Mouse (Mus musculus): ENCODE results near the gene Erc2. TPM values are rescaled to one million over a fixed set of nuclear protein-coding genes. Genes with fewer than 3 reads are reported as not detected.
A peak's percentile ranks its signal among the peaks of the same experiment; 100 is the strongest.

Erc2 gene
- polyA plus RNA-seq, 1 experiment from 2014 or later = 2.7 TPM

DNA sequence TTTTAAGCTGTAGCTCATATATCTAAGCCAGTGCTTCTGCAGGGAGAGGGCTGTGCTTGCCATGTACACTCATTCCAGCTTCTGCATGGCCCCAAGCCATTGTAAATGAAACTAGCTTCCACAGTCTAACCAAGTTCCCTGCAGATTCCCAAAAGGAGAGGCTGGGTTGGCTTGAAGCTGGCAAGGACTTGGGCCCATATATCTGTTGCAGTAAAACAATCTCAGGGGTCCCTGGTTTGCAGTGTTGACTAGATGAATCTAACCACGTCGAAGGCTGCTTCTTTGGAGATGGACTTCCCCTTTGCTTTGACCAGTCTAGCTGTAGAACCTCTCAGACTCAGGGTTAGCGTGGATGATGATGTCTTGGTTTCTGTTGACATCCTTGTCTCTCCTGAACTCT, 716.9 kb downstream of the Erc2 start:
- WGBS = 92% methylated on average over 3 of the region's 3 CpGs
- H3K36me3 ChIP-seq (ENCODE audit: control insufficient read depth, insufficient read depth, low read length) = no peaks in the 10 kb centered on the region
- no peak overlapping the region for H3K27ac ChIP-seq (ENCODE audit: low read length)
- no peak overlapping the region for H3K4me3 ChIP-seq (replicated peaks; ENCODE audit: low read length)
- no peaks in the 10 kb centered on the region for H3K9me3 ChIP-seq (replicated peaks; ENCODE audit: control insufficient read depth, low read length)
- ATAC-seq (ENCODE audit: insufficient read depth, low FRiP score) = no peak
- no peaks in the 10 kb centered on the region for H3K27me3 ChIP-seq (ENCODE audit: control insufficient read depth, insufficient read depth, low read length)
- H3K9ac ChIP-seq (ENCODE audit: low read length) = no peak overlapping the region
- 0 out of 2 replicates have a peak, but pooled peaks cover under 1% of the 10 kb centered on the region for H3K4me1 ChIP-seq (ENCODE audit: control insufficient read depth, insufficient read depth, low read length)
- H3K4me2 ChIP-seq (ENCODE audit: low read depth, low read length) = no peak overlapping the region

DNA sequence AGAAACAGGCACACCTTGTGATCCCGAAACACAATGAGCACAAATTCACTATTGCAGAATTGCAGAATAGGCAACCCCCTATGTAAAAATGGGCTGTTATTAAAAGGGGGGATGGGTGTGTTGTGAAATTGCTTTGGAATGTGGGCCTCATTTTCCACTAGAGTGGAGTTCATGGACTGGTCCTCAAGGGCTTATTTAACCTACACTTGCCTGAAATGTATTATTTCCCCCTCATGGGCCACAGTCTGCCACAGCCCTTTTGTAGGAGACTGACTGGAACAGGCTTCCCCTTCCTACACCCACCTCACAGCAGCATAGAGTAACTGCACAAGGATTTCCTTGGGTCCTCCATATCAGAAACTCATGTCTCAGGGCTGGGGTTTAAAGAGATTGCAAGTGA, 726.9 kb downstream of the Erc2 start:
- no peak overlapping the region for H3K4me2 ChIP-seq (ENCODE audit: low read depth, low read length)
- no peak overlapping the region for H3K4me3 ChIP-seq (replicated peaks; ENCODE audit: low read length)
- no peak for ATAC-seq (ENCODE audit: insufficient read depth, low FRiP score)
- H3K27me3 ChIP-seq (ENCODE audit: control insufficient read depth, insufficient read depth, low read length) = no peaks in the 10 kb centered on the region
- no peaks in the 10 kb centered on the region for H3K4me1 ChIP-seq (ENCODE audit: control insufficient read depth, insufficient read depth, low read length)
- WGBS = 94% methylated on average over 1 of the region's 1 CpGs
- H3K36me3 ChIP-seq (ENCODE audit: control insufficient read depth, insufficient read depth, low read length) = no peaks in the 10 kb centered on the region
- H3K27ac ChIP-seq (ENCODE audit: low read length) = no peak overlapping the region
- no peaks in the 10 kb centered on the region for H3K9me3 ChIP-seq (replicated peaks; ENCODE audit: control insufficient read depth, low read length)
- no peak overlapping the region for H3K9ac ChIP-seq (ENCODE audit: low read length)

DNA sequence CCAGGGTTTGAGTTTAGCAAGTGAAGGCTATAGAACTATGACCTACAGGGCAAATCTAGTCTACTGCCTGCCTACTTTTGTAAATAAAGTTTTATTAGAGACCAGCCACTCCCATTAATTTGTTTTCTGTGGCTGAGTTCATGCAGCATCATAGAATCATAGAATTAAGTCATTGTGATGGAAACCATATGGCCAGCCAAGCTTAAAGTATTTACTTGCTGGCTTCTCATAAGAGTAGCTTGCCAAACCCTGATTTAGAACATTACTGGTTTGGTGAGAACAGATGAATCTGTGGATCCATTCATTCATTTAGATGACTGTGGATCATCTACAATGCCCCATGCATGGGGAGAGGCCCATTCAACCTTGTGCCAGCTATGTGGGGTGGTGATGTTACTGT, 733.8 kb downstream of the Erc2 start:
- ATAC-seq (ENCODE audit: insufficient read depth, low FRiP score) = peak; percentile 47; the same call in 1 of the 2 replicates
- no peak overlapping the region for H3K4me3 ChIP-seq (replicated peaks; ENCODE audit: low read length)
- H3K4me2 ChIP-seq (ENCODE audit: low read depth, low read length) = no peak overlapping the region
- H3K9ac ChIP-seq (ENCODE audit: low read length) = no peak overlapping the region
- H3K9me3 ChIP-seq (replicated peaks; ENCODE audit: control insufficient read depth, low read length) = no peaks in the 10 kb centered on the region
- H3K4me1 ChIP-seq (ENCODE audit: control insufficient read depth, insufficient read depth, low read length) = no peaks in the 10 kb centered on the region
- no peaks in the 10 kb centered on the region for H3K36me3 ChIP-seq (ENCODE audit: control insufficient read depth, insufficient read depth, low read length)
- H3K27me3 ChIP-seq (ENCODE audit: control insufficient read depth, insufficient read depth, low read length) = no peaks in the 10 kb centered on the region
- H3K27ac ChIP-seq (ENCODE audit: low read length) = no peak overlapping the region

DNA sequence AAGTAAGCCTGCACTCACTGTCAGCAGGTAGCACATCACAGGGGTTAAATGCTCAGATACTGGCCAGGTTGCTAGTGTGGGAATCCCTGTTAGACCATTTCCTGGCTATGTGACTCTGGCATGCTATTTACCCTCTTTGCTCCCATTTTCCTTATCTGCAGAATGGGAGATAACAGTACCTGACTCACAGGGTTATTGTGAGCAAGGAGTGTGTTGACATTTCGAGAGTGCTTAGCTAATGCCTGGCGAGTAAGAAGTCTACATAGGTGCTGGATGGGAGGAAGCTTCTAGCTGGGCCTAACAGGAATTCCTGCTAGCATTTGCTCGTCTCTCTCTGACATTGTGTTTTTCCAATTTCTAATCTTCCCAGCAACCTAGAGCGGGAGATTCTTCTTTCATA, 737.3 kb downstream of the Erc2 start:
- Histone ChIP-seq H3K27ac (ENCODE audit: low read length) (no peak overlapping the region), H3K9ac (ENCODE audit: low read length) (no peak overlapping the region), H3K27me3 (ENCODE audit: control insufficient read depth, insufficient read depth, low read length) (no peaks in the 10 kb centered on the region), H3K9me3 (replicated peaks; ENCODE audit: control insufficient read depth, low read length) (no peaks in the 10 kb centered on the region), H3K4me1 (ENCODE audit: control insufficient read depth, insufficient read depth, low read length) (no peaks in the 10 kb centered on the region), H3K36me3 (ENCODE audit: control insufficient read depth, insufficient read depth, low read length) (no peaks in the 10 kb centered on the region), H3K4me2 (ENCODE audit: low read depth, low read length) (no peak overlapping the region), H3K4me3 (replicated peaks; ENCODE audit: low read length) (no peak overlapping the region)
- WGBS = 45% methylated on average over 4 of the region's 4 CpGs
- peak; percentile 88 for ATAC-seq (ENCODE audit: insufficient read depth, low FRiP score)

DNA sequence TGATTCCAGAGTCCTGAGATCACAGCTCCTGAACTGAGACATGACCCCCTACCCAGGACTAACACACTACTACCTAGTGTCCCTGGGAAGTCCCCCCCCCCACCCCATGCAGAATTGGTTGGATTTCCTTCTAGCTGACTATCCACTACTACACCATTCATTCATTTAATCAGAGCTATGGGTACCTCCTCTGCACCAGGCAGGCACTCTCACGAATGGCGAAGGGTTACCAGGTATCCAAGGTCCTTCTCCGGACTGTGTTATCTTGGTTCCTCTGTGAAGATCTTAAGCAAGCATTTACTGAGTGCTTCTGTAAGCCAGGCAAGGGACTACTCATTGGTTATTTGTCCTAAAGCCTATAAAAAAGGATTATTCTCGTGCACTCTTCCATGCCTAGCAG, 737.8 kb downstream of the Erc2 start:
- whole genome bisulfite sequencing = 71% methylated on average over 4 of the region's 4 CpGs
- Histone ChIP-seq H3K4me2 (ENCODE audit: low read depth, low read length) (no peak overlapping the region), H3K4me3 (replicated peaks; ENCODE audit: low read length) (no peak overlapping the region), H3K9ac (ENCODE audit: low read length) (no peak overlapping the region), H3K27ac (ENCODE audit: low read length) (no peak overlapping the region), H3K36me3 (ENCODE audit: control insufficient read depth, insufficient read depth, low read length) (no peaks in the 10 kb centered on the region), H3K27me3 (ENCODE audit: control insufficient read depth, insufficient read depth, low read length) (no peaks in the 10 kb centered on the region), H3K9me3 (replicated peaks; ENCODE audit: control insufficient read depth, low read length) (no peaks in the 10 kb centered on the region), H3K4me1 (ENCODE audit: control insufficient read depth, insufficient read depth, low read length) (no peaks in the 10 kb centered on the region)
- ATAC-seq (ENCODE audit: insufficient read depth, low FRiP score) = no peak

DNA sequence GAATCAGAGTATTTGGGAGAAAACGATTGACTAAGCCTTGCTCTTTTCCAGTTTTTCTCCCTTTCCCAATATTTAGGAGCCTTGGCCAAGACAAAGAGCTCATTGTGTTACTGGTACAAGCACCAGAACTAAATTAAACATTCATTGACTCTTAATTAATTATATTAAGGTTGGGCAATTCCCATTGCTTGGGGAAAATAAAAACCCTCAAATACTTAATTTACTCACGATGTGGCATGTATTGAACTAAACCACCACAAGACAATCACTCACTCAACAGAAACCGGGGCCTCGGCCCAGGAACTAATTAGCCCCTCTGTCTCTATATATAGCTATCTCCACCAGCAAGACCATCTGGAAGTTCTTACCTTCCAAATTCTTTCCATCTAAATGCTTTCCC, 740.1 kb downstream of the Erc2 start:
- Histone ChIP-seq H3K4me2 (ENCODE audit: low read depth, low read length) (no peak overlapping the region), H3K27ac (ENCODE audit: low read length) (no peak overlapping the region), H3K36me3 (ENCODE audit: control insufficient read depth, insufficient read depth, low read length) (no peaks in the 10 kb centered on the region), H3K9ac (ENCODE audit: low read length) (no peak overlapping the region), H3K4me1 (ENCODE audit: control insufficient read depth, insufficient read depth, low read length) (no peaks in the 10 kb centered on the region), H3K27me3 (ENCODE audit: control insufficient read depth, insufficient read depth, low read length) (no peaks in the 10 kb centered on the region), H3K4me3 (replicated peaks; ENCODE audit: low read length) (no peak overlapping the region), H3K9me3 (replicated peaks; ENCODE audit: control insufficient read depth, low read length) (no peaks in the 10 kb centered on the region)
- 78% methylated on average over 4 of the region's 4 CpGs for WGBS
- no peak for ATAC-seq (ENCODE audit: insufficient read depth, low FRiP score)

DNA sequence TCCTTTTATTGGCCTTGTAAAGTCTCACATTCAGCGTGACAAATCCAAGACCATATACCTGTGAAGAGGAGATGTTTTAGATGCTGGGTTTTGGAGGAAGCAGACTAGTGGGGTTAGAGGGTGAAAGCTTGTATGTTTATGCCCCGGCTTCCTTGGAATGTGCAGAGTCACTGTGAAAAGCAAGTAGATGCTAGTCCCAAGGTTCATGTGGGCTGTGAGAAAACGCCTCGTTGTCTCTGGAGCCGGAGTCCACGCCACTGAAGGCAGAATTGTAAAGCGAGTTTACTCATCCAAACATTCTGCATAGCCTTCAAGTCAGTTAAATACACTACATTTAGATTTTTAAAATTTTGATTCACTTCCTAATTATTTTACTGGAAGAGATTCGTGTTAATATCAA, 748.5 kb downstream of the Erc2 start:
- no peak overlapping the region for H3K4me3 ChIP-seq (replicated peaks; ENCODE audit: low read length)
- WGBS = 54% methylated on average over 8 of the region's 8 CpGs

DNA sequence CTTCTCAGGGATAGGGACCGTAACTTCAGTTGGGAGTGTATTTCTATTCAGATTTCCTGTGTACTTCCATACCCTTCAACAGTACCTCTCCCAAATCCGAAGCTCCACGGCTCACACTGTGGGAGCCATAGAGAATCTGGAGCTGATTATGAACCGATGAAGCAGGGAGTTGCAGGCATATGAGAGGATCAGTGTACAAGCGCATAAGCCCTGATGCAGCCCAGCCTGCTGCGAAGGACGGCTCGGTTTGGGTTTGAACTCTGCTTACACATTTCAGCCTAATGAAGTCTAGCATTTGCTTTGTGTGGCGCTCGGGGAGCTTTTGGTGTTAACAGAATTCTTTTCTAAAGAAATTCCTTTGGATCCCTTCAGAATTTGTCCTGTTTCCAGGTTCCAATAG, 749.4 kb downstream of the Erc2 start:
- WGBS = 86% methylated on average over 10 of the region's 10 CpGs
- Histone ChIP-seq H3K27ac (ENCODE audit: low read length) (no peak overlapping the region), H3K4me2 (ENCODE audit: low read depth, low read length) (no peak overlapping the region), H3K36me3 (ENCODE audit: control insufficient read depth, insufficient read depth, low read length) (no peaks in the 10 kb centered on the region), H3K9ac (ENCODE audit: low read length) (no peak overlapping the region), H3K4me1 (ENCODE audit: control insufficient read depth, insufficient read depth, low read length) (peaks cover 6% of the 10 kb centered on the region; the same call in 1 of the 2 replicates), H3K4me3 (replicated peaks; ENCODE audit: low read length) (no peak overlapping the region), H3K9me3 (replicated peaks; ENCODE audit: control insufficient read depth, low read length) (no peaks in the 10 kb centered on the region), H3K27me3 (ENCODE audit: control insufficient read depth, insufficient read depth, low read length) (no peaks in the 10 kb centered on the region)
- no peak for ATAC-seq (ENCODE audit: insufficient read depth, low FRiP score)

More for the DNA sequence above, 748.5 kb downstream of the Erc2 start:
- Histone ChIP-seq H3K36me3 (ENCODE audit: control insufficient read depth, insufficient read depth, low read length) (no peaks in the 10 kb centered on the region), H3K4me2 (ENCODE audit: low read depth, low read length) (no peak overlapping the region), H3K4me1 (ENCODE audit: control insufficient read depth, insufficient read depth, low read length) (peaks cover 2% of the 10 kb centered on the region; the same call in 1 of the 2 replicates), H3K9ac (ENCODE audit: low read length) (no peak overlapping the region), H3K9me3 (replicated peaks; ENCODE audit: control insufficient read depth, low read length) (no peaks in the 10 kb centered on the region), H3K27ac (ENCODE audit: low read length) (no peak overlapping the region), H3K27me3 (ENCODE audit: control insufficient read depth, insufficient read depth, low read length) (no peaks in the 10 kb centered on the region)
- no peak for ATAC-seq (ENCODE audit: insufficient read depth, low FRiP score)

DNA sequence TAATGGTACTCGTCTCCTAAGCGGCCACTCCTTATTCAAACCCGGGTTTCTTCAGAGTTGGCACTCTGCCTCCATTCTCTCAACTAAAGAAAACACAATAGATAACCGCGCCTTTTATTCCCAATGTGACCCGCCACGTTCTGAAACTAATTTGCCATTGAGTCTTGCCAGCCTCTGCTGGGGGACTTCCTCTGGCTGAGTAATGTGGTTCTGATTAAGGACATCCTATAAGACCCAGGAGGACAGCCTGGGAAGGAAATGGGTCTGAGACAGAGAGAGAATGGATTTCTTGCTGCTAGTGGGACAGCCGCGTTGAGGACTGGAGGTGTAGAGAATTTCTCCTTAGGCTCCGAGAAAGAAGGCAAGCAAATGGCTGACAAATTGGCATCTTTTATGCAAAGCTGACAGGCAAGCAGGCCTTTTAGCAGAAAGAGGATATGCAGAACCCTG, 753.4 kb downstream of the Erc2 start:
- 34% methylated on average over 10 of the region's 10 CpGs for WGBS

More for the DNA sequence above, 753.4 kb downstream of the Erc2 start:
- no peaks in the 10 kb centered on the region for H3K27me3 ChIP-seq (ENCODE audit: control insufficient read depth, insufficient read depth, low read length)
- no peak overlapping the region for H3K4me3 ChIP-seq (replicated peaks; ENCODE audit: low read length)
- H3K4me2 ChIP-seq (ENCODE audit: low read depth, low read length) = peak overlapping the region; percentile 12; the same call in 1 of the 2 replicates
- ATAC-seq (ENCODE audit: insufficient read depth, low FRiP score) = no peak
- H3K4me1 ChIP-seq (ENCODE audit: control insufficient read depth, insufficient read depth, low read length) = peaks cover 6% of the 10 kb centered on the region; the same call in 1 of the 2 replicates
- no peak overlapping the region for H3K9ac ChIP-seq (ENCODE audit: low read length)
- no peaks in the 10 kb centered on the region for H3K36me3 ChIP-seq (ENCODE audit: control insufficient read depth, insufficient read depth, low read length)
- H3K9me3 ChIP-seq (replicated peaks; ENCODE audit: control insufficient read depth, low read length) = no peaks in the 10 kb centered on the region
- no peak overlapping the region for H3K27ac ChIP-seq (ENCODE audit: low read length)
